Mouse (Mus musculus): ENCODE data around the gene F13b. TPM values are rescaled to one million over a fixed set of nuclear protein-coding genes. Genes with fewer than 3 reads are reported as not detected.

F13b gene
- not detected in 2 replicates for polyA plus RNA-seq (2012; rRNA removed; ENCODE audit: low replicate concordance)

GRCm38 (mm10) chr1:139501258-139501752, at the start of gene F13b:
TSS of gene F13b (plus strand) at chr1:139501702.

GRCm38 (mm10) chr1:139454340-139455225, 46.9 kb upstream of the F13b start, which contains the start of gene Aspm:
TSS of gene Aspm (plus strand) at chr1:139454772.

DNA sequence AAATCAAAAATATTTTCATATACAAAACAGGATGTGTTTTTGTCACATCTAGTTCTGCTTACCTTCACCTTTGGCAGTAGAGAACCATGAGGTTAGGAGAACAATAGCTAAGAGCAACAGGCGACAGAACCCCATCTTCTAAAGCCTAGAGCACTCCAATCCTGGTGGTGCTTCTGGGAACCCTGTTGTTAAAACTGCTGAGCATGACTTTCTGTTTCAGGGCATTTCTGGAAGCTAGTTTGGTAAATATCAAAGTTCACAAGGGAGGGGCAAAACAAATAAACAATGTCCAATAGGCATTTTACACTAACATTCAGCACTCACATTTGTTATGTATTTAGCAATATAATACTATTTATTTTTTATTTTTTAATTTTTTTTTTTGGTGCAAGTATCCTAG, 58.5 kb downstream of the F13b start, which contains the start of gene Cfhr1:
TSS of gene Cfhr1 (minus strand) at position 249 of the 400 bp plus-strand sequence.

Other genes starting within 250 kb of the F13b start
- 0.01 TPM in 1 of 2 replicates, not detected in the other for gene Crb1, start 124.6 kb upstream of the F13b start, polyA plus RNA-seq (2012; rRNA removed; ENCODE audit: low replicate concordance)
- gene Zbtb41, start 79.4 kb upstream of the F13b start, polyA plus RNA-seq (2012; rRNA removed; ENCODE audit: low replicate concordance) = 6.3 TPM in 2 replicates
- gene Aspm, start 46.9 kb upstream of the F13b start, polyA plus RNA-seq (2012; rRNA removed; ENCODE audit: low replicate concordance) = 0.21 and 0.93 TPM in 2 replicates
- not detected in 2 replicates for gene Cfhr1, start 58.6 kb downstream of the F13b start, polyA plus RNA-seq (2012; rRNA removed; ENCODE audit: low replicate concordance)